Mouse (Mus musculus): ENCODE results near the gene Esr1. TPM values are rescaled to one million over a fixed set of nuclear protein-coding genes. Genes with fewer than 3 reads are reported as not detected.
A peak's percentile ranks its signal among the peaks of the same experiment; 100 is the strongest.
"Not testable (repeated sequence)": the region's sequence is repeated elsewhere in the genome, so short reads cannot be mapped to it uniquely, and the experiment has no call there.

Gene Esr1
- 1 to 10 TPM; 3.2 to 3.9 TPM for total RNA-seq (2021)

DNA sequence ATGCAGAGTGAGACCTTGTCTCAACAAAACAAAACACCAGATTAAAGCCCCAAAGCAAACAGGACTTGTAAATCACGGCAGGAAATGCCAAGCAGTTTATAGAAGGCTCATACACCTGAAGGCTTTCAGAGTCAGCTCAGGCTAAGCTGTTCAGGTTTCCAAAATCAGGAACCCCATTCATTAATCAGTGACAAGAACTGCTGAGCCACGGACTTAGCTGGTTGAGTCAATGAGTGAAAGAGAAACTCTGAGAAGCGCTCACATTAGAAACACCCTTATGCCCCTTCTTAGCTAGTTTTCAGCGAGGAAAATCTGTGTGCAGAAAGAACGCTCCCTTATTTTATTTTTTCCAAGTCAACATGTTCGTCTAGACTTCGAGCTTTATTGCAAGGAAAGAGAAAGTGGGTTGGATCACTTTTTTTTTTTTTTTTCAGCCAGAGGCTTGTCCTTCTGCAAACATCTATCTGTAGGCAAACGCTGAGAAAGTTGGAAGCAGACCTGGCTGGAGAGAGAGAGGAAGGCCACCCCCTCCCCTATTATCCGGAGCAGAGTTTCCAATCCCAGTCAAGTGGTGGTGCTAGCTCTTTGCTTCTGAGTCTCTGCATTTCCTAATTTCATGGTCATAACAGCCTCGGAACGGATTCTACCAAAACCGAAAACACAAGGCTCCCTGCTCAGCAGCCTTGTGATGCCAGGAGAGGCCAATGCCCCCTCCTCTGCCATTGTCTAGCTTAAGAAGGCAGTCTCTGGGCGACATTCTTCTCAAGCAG lies at the start of gene Esr1:
Esr1 (plus strand) TSS at position 208 of the 770 bp plus-strand sequence.
- intact Hi-C loops (cut with DNase I) = no loop called here
- DNase-seq (ENCODE audit: low spot score in 2 of 2) = peak in 1 of 2 experiments; percentile 17

- intact Hi-C loops (cut with DNase I) = no loop called here
- DNase-seq (ENCODE audit: low spot score in 2 of 2) = no peak
These were observed 46.2 kb upstream of the Esr1 start for GRCm38 (mm10) chr10:4565148-4565547.

- no peak for DNase-seq (ENCODE audit: low spot score in 2 of 2)
- intact Hi-C loops (cut with DNase I) = no loop called here
These were observed 40.6 kb upstream of the Esr1 start for GRCm38 (mm10) chr10:4570778-4571177.

DNA sequence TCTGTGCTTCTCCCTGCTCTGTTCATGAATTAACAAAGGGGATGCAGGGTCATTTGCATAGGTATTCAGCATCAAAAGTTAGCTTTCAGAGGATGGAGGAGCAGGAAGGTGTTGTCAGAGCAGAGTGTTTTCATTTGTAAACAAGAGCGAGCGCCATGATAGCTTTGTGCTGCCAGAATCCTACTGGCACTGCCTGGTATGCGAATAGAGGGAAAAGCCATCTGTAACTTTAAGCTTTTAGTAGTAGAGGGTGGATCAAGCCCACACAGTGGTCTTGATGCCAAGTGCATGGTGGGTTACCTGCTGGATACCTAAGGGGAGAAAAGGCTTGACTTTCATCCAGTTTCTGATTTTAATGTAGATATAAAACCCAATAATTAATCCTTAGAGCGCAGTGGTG lies 40.1 kb upstream of the Esr1 start:
- intact Hi-C loops (cut with DNase I) = no loop called here

DNA sequence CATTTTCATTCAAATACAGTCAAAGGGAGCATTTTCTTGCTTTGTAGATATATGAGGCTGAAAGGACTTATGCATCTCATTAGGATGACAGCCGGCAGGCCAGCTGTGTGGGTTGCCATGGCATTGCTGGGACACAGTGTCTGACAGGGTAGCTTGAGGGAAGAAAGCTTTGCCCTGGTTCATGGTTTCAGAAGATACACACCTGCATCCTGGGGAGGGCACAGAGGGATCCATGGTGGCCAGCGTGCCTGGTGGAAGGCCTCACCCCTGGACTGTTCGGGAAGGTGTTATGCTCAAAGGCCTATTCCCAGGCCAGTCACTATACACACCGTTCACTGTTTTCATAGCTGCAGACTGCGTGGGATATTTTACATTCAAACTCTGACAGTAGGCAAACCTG lies 29.5 kb upstream of the Esr1 start:
- DNase-seq (ENCODE audit: low spot score in 2 of 2) = no peak
- intact Hi-C loops (cut with DNase I) = no loop called here

More for the DNA sequence above, 40.1 kb upstream of the Esr1 start:
- no peak for DNase-seq (ENCODE audit: low spot score in 2 of 2)

- intact Hi-C loops (cut with DNase I) = no loop called here
- no peak for DNase-seq (ENCODE audit: low spot score in 2 of 2)
These were observed 24.7 kb upstream of the Esr1 start for GRCm38 (mm10) chr10:4586691-4587090.

- intact Hi-C loops (cut with DNase I) = no loop called here
- no peak for DNase-seq (ENCODE audit: low spot score in 2 of 2)
These were observed 21.8 kb upstream of the Esr1 start for GRCm38 (mm10) chr10:4589576-4589975.

DNA sequence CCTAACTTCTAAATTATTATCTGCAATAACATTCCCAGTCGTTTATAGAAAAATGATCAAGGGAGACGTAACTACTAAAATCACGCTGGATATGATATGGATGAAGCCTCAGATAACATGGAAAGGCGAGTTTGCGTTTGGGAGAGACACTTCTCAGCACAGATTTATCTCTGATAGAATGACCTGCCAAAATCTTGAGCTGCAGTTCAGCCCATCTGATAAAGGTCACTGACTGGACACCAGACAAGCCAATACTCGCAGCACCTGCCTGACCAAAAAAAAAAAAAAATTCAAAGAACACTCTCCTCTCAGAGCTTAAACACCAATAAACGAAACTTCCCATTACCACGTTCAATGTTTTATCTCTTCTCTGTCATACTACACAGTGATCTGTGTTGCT lies 20.4 kb upstream of the Esr1 start:
- DNase-seq (ENCODE audit: low spot score in 2 of 2) = no peak
- intact Hi-C loops (cut with DNase I) = no loop called here

GRCm38 (mm10) chr10:4593828-4594227 lies 17.6 kb upstream of the Esr1 start:
- no peak for DNase-seq (ENCODE audit: low spot score in 2 of 2)
- intact Hi-C loops (cut with DNase I) = no loop called here

- intact Hi-C loops (cut with DNase I) = no loop called here
- no peak for DNase-seq (ENCODE audit: low spot score in 2 of 2)
These were observed 14.2 kb upstream of the Esr1 start for GRCm38 (mm10) chr10:4597211-4597610.

- peak; percentile 42 to 65 for DNase-seq (ENCODE audit: low spot score in 2 of 2)
- intact Hi-C loops (cut with DNase I) = no loop called here
These were observed 13.1 kb upstream of the Esr1 start for GRCm38 (mm10) chr10:4598244-4598842.

GRCm38 (mm10) chr10:4598916-4599315 lies 12.5 kb upstream of the Esr1 start:
- peak in 1 of 2 experiments; percentile 50 for DNase-seq (ENCODE audit: low spot score in 2 of 2)
- intact Hi-C loops (cut with DNase I) = no loop called here

DNA sequence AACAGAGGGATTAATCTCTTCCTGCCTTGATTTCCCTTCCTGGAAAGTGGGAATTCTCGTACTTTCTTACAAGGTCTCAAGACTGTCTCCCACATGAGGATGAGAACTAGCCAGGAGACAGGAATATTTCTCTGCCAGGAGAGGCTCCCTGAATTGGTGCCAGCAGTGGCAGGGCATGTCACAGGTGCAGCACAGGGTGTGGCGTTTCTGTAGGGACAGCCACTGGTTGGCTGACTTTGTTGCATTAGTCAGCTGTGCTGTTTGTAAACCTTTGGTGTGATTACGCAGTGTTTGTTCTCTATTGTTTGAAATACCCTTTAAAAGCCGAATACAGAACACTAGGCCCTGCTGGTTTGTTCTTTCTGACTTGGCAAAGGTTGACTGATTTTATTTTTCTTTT lies 11.8 kb upstream of the Esr1 start:
- intact Hi-C loops (cut with DNase I) = no loop called here
- DNase-seq (ENCODE audit: low spot score in 2 of 2) = no peak

- intact Hi-C loops (cut with DNase I) = loop anchor here (10.0 kb wide), 1 partner anchor 394 kb away; no protein-coding TSS in a partner anchor
- no peak for DNase-seq (ENCODE audit: low spot score in 2 of 2)
These were observed 10.5 kb upstream of the Esr1 start for GRCm38 (mm10) chr10:4600796-4601474.

DNA sequence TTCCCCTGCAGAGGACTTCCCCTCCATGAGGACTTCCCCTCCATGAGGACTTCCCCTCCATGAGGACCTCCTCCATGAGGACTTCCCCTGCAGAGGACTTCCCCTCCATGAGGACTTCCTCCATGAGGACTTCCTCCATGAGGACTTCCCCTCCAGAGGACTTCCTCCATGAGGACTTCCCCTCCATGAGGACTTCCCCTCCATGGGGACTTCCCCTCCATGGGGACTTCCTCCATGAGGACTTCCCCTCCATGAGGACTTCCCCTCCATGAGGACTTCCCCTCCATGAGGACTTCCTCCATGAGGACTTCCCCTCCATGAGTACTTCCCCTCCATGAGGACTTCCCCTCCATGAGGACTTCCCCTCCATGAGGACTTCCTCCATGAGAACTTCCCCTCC lies 9.8 kb upstream of the Esr1 start:
- not testable (repeated sequence) for DNase-seq (ENCODE audit: low spot score in 2 of 2)
- intact Hi-C loops (cut with DNase I) = loop anchor here (10.0 kb wide), 1 partner anchor 393 kb away; no protein-coding TSS in a partner anchor

- no peak for DNase-seq (ENCODE audit: low spot score in 2 of 2)
- intact Hi-C loops (cut with DNase I) = loop anchor here (10.0 kb wide), 1 partner anchor 392 kb away; no protein-coding TSS in a partner anchor
These were observed 8.9 kb upstream of the Esr1 start for GRCm38 (mm10) chr10:4602466-4602865.

DNA sequence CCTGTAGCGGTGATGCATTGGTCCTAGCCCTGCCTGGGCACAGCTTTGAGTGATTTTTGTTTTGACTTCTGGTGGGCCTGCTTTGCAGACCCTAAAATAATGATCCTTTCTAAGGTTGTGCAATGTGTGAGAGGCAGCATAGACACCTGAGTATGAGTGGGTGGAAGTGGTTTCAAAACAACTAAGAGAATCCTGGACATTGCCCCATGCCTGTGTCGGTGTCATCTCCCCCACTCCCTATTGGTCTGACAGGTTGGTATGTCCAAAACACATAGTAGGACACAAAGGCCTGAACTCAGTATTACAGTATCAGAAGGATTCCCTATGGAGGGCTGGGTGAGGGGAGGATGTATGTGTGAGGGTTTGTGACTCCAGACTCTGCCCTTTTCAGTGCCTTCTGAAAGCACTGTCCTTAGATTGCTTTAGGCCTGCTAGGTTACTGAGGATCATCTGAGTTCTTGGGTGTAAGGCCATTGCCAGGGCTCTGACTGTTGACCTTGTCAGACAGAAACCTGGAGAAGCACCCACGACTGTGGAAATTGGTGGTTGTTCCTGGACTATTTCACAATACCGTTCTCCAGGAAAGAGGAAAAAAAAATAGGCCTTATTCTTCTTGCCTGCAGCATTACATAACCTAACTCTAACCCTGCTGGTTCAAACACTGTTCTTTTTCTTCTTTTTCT lies 6.7 kb upstream of the Esr1 start:
- no peak for DNase-seq (ENCODE audit: low spot score in 2 of 2)
- intact Hi-C loops (cut with DNase I) = loop anchor here (10.0 kb wide), 1 partner anchor 390 kb away; no protein-coding TSS in a partner anchor

- no peak for DNase-seq (ENCODE audit: low spot score in 2 of 2)
- intact Hi-C loops (cut with DNase I) = no loop called here
These were observed 1.2 kb upstream of the Esr1 start for GRCm38 (mm10) chr10:4610234-4610633.

GRCm38 (mm10) chr10:4612313-4613036 lies 1.1 kb downstream of the Esr1 start:
- intact Hi-C loops (cut with DNase I) = no loop called here
- no peak for DNase-seq (ENCODE audit: low spot score in 2 of 2)

Measured in left cerebral cortex, postnatal 25 days (tissue).